Mouse (Mus musculus) layer of hippocampus, adult 9-10 months (tissue): ENCODE measurements around the gene Bmpr1a.
"Not testable (repeated sequence)": the region's sequence is repeated elsewhere in the genome, so short reads cannot be mapped to it uniquely, and the experiment has no call there.

Source experiments
- DNase-seq: peaks from one replicate; pipeline ENCODE4 v3.0.0; 2022; ENCODE audit warnings: low spot score

Gene Bmpr1a

GRCm38 (mm10) chr14:34450451-34450850 lies 52.7 kb downstream of the Bmpr1a start:
- DNase-seq: no peak

- no peak for DNase-seq
Measured at GRCm38 (mm10) chr14:34449807-34450206, 53.3 kb downstream of the Bmpr1a start.

- DNase-seq: no peak
Measured at GRCm38 (mm10) chr14:34448398-34448797, 54.7 kb downstream of the Bmpr1a start.

- DNase-seq: no peak
Measured at GRCm38 (mm10) chr14:34447659-34448058, 55.5 kb downstream of the Bmpr1a start.

- no peak for DNase-seq
Measured at GRCm38 (mm10) chr14:34446624-34447023, 56.5 kb downstream of the Bmpr1a start.

GRCm38 (mm10) chr14:34445348-34445747 lies 57.8 kb downstream of the Bmpr1a start:
- DNase-seq: no peak

GRCm38 (mm10) chr14:34444924-34445323 lies 58.2 kb downstream of the Bmpr1a start:
- no peak for DNase-seq

- DNase-seq: no peak
Measured at GRCm38 (mm10) chr14:34444368-34444767, 58.8 kb downstream of the Bmpr1a start.

GRCm38 (mm10) chr14:34442531-34442930 lies 60.6 kb downstream of the Bmpr1a start:
- no peak for DNase-seq

- no peak for DNase-seq
Measured at GRCm38 (mm10) chr14:34440526-34441066, 62.5 kb downstream of the Bmpr1a start.

- DNase-seq: no peak
Measured at GRCm38 (mm10) chr14:34429069-34429468, 74.1 kb downstream of the Bmpr1a start.

GRCm38 (mm10) chr14:34428274-34428673 lies 74.9 kb downstream of the Bmpr1a start:
- no peak for DNase-seq

GRCm38 (mm10) chr14:34421078-34421477 lies 82.1 kb downstream of the Bmpr1a start:
- DNase-seq: no peak

GRCm38 (mm10) chr14:34417501-34417900 lies 85.6 kb downstream of the Bmpr1a start:
- DNase-seq: no peak

GRCm38 (mm10) chr14:34416946-34417345 lies 86.2 kb downstream of the Bmpr1a start:
- DNase-seq: not testable (repeated sequence)

GRCm38 (mm10) chr14:34412164-34412896 lies 90.8 kb downstream of the Bmpr1a start:
- DNase-seq: no peak

- DNase-seq: no peak
Measured at GRCm38 (mm10) chr14:34410716-34411115, 92.4 kb downstream of the Bmpr1a start.

- DNase-seq: no peak
Measured at GRCm38 (mm10) chr14:34403424-34403823, 99.7 kb downstream of the Bmpr1a start.

GRCm38 (mm10) chr14:34402871-34403270 lies 100.3 kb downstream of the Bmpr1a start:
- no peak for DNase-seq

- peak; percentile 41 for DNase-seq
Measured at GRCm38 (mm10) chr14:34401135-34401534, 102.0 kb downstream of the Bmpr1a start.

- DNase-seq: no peak
Measured at GRCm38 (mm10) chr14:34400021-34400420, 103.1 kb downstream of the Bmpr1a start.

- DNase-seq: no peak
Measured at GRCm38 (mm10) chr14:34399301-34399700, 103.8 kb downstream of the Bmpr1a start.

- no peak for DNase-seq
Measured at GRCm38 (mm10) chr14:34398901-34399300, 104.2 kb downstream of the Bmpr1a start.

- no peak for DNase-seq
Measured at GRCm38 (mm10) chr14:34397871-34398270, 105.3 kb downstream of the Bmpr1a start.
